Mouse (Mus musculus): ENCODE data around the gene St6galnac3.

Gene St6galnac3

DNA sequence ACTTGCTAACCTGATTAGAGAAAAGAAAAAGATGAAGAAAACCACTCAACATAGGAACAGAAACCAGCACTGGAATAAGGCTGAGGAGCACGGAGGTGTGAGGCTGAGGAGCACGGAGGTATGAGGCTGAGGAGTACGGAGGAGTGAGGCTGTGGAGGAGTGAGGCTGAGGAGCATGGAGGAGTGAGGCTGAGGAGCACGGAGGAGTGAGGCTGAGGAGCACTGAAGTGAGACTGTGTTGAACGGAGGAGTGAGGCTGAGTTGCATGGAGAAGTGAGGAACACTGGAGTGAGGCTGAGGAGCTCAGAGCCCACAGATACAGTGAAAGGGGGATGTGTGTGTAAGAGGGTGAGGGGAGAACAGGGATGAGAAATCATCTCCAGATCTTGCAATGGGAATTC, 564.3 kb downstream of the St6galnac3 start:
- in situ Hi-C loops (cut with MboI, MseI), result no loop called here

DNA sequence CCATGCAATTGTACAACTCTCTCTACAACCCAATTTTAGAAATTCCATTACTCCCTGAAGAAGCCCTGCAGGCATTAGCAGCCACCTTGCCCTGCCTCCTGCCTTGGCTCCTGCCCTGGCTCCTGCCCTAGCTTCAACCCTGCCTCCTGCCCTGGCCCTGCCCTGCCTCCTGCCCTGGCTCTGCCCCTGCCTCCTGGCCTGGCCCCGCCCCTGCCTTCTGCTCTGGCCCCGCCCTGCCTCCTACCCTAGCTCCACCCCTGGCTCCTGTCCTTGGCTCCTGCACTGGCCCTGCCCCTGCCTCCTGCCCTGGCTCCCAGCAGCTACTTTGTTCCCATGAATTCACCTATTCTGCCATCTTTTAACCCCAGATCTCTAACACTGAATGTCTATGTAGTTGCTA, 576.1 kb downstream of the St6galnac3 start:
- in situ Hi-C loops (cut with MboI, MseI), result no loop called here

Measured in regulatory T cell (primary cell).